Mouse (Mus musculus) E14TG2a.4 (cell line): Measurements from ENCODE around the gene Helz2.

Experiments used
- CTCF ChIP-seq: conservative IDR thresholded peaks from 2 replicates; pipeline ENCODE4 v1.5.1; 2014; ENCODE audit warnings: low read length
- NANOG ChIP-seq: IDR thresholded peaks from 2 replicates; pipeline ENCODE4 v1.6.1; 2014; ENCODE audit warnings: borderline replicate concordance, low read length, mixed read lengths

DNA sequence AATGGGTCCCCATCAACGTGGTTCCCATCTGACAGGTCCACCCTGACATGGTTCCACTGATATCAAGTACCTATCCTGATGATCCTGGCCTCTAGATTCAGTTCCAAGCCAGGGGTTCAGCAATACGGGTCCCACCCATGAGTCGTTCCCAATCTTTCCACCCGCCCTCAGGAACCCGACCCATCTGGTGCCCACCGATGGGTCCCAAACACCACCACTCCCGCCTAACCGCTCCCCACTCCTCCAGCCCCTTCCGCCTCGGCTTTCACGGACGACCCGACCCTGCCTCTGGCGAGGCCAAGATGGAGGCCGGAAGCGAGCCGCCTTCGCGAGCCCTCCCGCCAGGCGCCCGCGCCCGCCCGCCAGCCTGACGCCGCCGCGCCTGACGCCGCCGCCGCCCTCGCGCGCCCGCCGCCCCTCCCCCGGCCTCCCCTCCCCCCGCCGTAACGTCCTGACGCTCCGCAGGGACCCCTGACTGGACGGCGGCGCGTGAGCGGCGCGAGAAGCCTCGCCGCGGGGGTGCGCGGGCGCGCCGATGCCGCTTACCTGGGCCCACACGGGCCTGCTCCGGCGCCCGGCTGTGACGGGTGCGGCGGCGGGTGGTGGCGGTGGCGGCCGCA, 45.6 kb upstream of the Helz2 start:
- TF ChIP-seq CTCF (no peak), NANOG (no peak)
